Mouse (Mus musculus): ENCODE measurements around the gene Inmt. TPM values are rescaled to one million over a fixed set of nuclear protein-coding genes. Genes with fewer than 3 reads are reported as not detected.

Inmt gene
- polyA plus RNA-seq, 1 experiment from 2014 or later: 0.24 TPM

GRCm38 (mm10) chr6:55123056-55123455 is 51.8 kb downstream of the Inmt start:
- Histone ChIP-seq H3K4me1 (ENCODE audit: control insufficient read depth in 2 of 2, insufficient read depth in 2 of 2, low read length in 2 of 2) (0 out of 4 replicates have a peak, but pooled peaks cover 0 to 2% of the 10 kb centered on the region in 2 experiments), H3K9ac (ENCODE audit: low read length) (no peak overlapping the region), H3K4me3 (ENCODE audit: control insufficient read depth in 1 of 2, insufficient read depth in 1 of 2, low read depth in 1 of 2, low read length in 2 of 2) (no peak overlapping the region), H3K36me3 (ENCODE audit: control insufficient read depth, insufficient read depth, low read length) (no peaks in the 10 kb centered on the region), H3K27ac (replicated peaks in 1 of 2; ENCODE audit: control insufficient read depth in 1 of 2, insufficient read depth in 1 of 2, low read depth in 2 of 2, low read length in 2 of 2) (no peak overlapping the region), H3K9me3 (ENCODE audit: control insufficient read depth, low read length) (no peaks in the 10 kb centered on the region), H3K4me2 (ENCODE audit: low read length) (no peak overlapping the region), H3K27me3 (ENCODE audit: control insufficient read depth, insufficient read depth, low read length) (peaks cover 20% of the 10 kb centered on the region)
- ATAC-seq (ENCODE audit: insufficient number of reproducible peaks, insufficient read depth, low FRiP score, low read depth): no peak; the same call in 1 of the 2 replicates
- 36% methylated on average over 4 of the region's 4 CpGs for WGBS

Other genes with a start within 250 kb of the Inmt start
- gene Nod1, start 202.4 kb downstream of the Inmt start, polyA plus RNA-seq (2014; fragmentation: Nextera tagmentation; extraction: Ambion mirVana): 4.6 and 4.9 TPM in 2 replicates
- 6.6 and 6.8 TPM in 2 replicates for gene Ggct, start 182.1 kb downstream of the Inmt start, polyA plus RNA-seq (2014; fragmentation: Nextera tagmentation; extraction: Ambion mirVana)
- gene Gars, start 137.0 kb downstream of the Inmt start, polyA plus RNA-seq (2014; fragmentation: Nextera tagmentation; extraction: Ambion mirVana): 149 and 164 TPM in 2 replicates
- 10.0 and 12.4 TPM in 2 replicates for gene Crhr2, start 42.0 kb downstream of the Inmt start, polyA plus RNA-seq (2014; fragmentation: Nextera tagmentation; extraction: Ambion mirVana)
- gene Mindy4, start 28.3 kb upstream of the Inmt start, polyA plus RNA-seq (2014; fragmentation: Nextera tagmentation; extraction: Ambion mirVana): 8.9 and 9.5 TPM in 2 replicates
- 3.5 and 8.7 TPM in 2 replicates for gene Aqp1, start 161.4 kb upstream of the Inmt start, polyA plus RNA-seq (2014; fragmentation: Nextera tagmentation; extraction: Ambion mirVana)
- not detected in 2 replicates for gene Ghrhr, start 201.3 kb upstream of the Inmt start, polyA plus RNA-seq (2014; fragmentation: Nextera tagmentation; extraction: Ambion mirVana)

Data from heart, embryonic 14.5 days (tissue).